Mouse (Mus musculus): ENCODE measurements around the gene Arrdc5.

Gene Arrdc5

DNA sequence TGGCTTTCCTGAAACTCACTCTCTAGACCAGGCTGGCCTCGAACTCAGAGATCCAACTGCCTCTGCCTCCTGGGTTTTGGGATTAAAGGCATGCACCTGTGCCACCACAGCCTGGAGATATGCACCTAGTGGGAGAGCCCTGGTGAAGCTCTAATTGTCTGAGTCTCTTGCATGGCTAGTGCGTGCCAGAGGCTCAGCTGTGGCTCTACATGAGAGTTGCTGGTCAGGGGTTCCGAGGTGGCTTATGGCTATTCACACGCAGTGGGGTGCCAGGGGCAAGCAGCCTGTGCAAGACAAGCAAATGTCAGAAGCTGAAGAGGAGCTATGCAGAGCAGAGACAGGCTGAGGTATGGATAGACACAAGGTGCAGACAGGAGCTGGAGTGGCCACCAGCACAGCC lies 45.4 kb downstream of the Arrdc5 start:
- no peak for DNase-seq

GRCm38 (mm10) chr17:56251136-56251829 lies 48.8 kb downstream of the Arrdc5 start:
- peak; percentile 79 for DNase-seq

- DNase-seq: no peak
These were observed 54.5 kb downstream of the Arrdc5 start for GRCm38 (mm10) chr17:56245608-56246007.

All from kidney, postnatal 14 days (tissue).